Mouse (Mus musculus) layer of hippocampus, adult 9-10 months (tissue): ENCODE data around the gene Mcrip1.
"Not testable (repeated sequence)": the region's sequence is repeated elsewhere in the genome, so short reads cannot be mapped to it uniquely, and the experiment has no call there.

Experiments used
- DNase-seq: peaks from one replicate; pipeline ENCODE4 v3.0.0; 2022; ENCODE audit warnings: low spot score

Gene Mcrip1

DNA sequence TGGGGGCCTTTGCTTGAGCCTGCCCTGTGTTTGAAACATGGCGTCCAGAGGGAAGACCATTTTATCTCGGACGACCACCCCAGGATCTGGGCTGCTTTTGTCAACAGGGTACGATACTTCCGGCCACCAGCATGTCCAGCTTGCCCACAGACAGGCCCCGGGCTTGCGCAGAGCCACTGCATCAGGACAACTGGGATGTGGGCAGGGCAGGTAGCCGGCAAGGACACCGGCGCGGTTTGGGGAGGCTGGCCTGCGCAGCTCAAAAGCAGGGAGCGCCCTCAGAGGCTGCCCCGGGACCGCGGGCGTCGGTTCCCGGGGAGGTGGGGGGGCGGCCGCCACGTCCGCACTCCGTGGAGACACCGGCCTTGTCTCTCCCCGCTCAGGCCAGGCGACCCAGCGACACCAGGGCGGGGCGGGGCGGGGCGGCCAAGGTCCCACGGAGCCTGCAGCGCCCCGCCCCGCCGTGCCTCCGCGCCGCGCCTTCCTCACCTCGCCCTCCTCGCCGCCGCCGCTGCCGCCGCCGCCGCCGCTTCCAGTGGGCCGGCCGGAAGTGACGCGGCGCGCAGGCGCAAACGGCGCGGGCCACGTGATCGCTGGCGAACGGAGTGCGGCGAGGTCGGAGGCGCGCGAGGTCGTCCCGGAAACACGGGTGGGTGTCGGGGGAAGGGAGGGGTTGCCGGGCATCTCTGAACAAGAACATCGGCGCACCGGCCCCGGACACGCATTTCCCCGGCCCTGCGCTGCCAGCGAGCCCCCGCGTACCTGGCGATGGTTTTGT is at the start of gene Mcrip1:
Mcrip1 (minus strand) TSS at position 560 of the 778 bp plus-strand sequence.
- peak; percentile 64 for DNase-seq

DNA sequence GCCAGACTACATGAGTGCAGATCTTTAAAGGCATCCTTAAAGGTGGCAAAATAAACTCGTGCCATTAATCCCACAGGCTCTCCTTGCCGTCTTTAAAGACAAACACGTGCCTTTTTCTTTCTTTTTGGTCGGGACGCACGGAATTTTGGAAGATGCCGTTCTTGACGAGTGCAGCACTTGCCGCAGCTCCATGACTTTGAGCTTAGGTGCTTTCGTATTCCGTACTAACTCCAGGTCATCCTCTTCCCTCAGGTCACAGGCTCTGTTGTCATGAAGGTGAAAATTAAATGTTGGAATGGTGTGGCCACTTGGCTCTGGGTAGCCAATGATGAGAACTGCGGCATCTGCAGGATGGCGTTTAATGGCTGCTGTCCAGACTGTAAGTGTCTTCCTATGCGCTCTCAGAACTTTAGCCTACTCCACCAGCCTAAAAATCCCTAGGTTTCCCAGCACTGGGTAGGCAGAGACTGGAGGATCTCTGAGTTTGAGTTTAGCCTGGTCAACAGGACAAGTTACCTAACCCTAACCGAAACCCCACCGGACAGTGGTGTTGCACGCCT is 49.5 kb upstream of the Mcrip1 start:
- DNase-seq: no peak

DNA sequence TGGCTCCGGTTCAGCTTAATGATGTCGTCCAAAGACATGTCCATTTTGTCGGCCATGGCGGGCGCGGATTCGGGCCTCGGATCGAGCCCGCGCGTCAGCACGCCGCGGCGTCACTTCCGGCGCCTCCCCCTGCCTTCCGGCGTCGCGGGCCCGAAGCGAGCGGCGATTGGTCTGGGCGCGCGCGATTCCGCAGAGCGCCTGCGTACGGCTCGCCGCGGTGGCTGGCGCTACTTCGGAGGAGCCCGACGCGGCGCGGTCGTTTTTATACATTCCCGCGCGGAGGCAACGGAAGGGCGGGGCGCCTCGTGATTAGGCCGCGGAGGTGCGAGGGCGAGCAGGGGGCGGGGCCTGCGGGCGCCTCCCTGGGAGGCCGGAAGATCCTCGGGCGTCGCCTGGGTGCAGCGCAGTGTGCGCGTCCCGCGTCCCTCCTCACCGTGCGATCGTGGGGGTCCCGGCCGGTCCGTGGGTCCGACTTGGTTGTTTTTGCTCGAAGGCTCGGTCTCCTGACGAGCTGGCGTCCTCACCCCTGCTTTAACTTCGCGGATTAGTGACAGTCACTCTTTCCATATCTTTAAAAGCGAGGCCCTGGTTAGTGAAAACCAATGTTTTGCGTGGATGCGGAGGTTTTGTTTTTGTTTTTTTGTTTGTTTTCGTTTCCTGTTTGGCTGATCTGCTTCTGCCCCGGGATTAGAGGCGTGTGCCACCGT is 48.9 kb upstream of the Mcrip1 start, which contains the start of the genes Alyref and Anapc11:
Alyref (minus strand) TSS at position 83 of the 707 bp plus-strand sequence.
Anapc11 (plus strand) TSS at position 139 of the 707 bp plus-strand sequence.
- DNase-seq: peak; percentile 50

DNA sequence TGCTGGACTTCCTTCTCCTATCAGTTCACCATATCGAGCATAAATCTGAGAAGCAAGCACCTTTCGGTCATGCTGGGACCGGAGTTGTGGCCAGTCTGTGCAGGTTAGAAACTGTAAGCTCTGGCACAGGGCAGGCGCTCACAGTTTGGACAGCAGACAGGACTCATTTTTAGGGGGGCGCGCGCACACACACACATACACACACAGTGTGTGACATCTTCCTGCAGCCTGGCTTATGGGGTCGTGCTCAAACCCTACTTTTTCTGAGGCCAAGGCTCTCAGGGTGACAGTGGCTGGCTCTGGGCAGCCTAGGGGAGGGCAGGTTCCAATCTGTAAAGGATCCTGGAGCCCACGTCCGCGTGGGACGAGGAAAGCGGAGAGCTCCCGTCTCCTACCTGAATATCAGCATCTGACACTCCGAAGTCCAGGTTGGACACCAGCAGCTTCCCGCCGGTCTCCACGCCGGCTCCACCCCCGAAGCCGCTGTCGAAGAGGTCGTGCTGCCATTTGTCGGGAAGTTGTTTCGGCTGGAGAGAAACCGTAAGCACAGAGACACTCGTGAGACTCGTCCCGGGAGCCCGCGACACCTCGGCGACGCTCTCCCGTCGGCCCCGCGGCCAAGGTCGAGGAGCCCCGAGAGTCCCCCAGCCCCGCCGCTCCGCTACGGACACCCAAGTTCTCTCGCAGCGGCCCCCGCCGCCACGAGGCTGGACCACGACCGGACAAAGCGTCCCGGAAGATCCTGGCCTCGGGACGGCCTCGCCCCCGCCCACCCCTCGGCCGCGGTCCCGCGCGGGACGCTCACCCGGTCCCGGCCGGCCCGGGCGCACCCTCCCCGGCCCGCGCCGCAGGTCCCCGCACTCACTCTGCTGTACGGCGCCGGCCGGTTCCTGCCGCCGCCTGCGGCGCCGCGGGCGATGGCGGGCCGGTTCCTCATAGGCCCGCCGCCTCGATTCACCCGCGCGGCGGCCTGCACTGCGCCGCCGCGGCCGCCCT is 48.0 kb upstream of the Mcrip1 start:
- no peak for DNase-seq

DNA sequence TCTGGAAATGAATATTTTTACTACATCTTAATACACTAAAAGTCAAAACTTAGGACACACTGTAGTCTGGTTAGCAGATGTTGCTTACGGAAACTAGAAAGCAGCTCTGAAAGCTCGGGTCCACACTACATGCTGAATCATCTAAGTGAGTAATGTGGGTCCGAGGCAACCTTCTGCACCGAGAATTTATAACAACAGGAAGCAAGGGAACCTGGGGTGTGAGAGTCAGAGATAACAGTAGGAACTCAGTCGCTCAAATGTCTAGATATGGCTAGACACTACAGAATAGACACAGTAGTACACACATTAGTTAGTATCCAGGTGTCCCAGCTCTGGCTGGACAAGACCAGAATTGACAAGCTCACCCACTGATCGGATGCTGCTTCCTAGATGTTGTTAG is 39.0 kb upstream of the Mcrip1 start:
- no peak for DNase-seq

DNA sequence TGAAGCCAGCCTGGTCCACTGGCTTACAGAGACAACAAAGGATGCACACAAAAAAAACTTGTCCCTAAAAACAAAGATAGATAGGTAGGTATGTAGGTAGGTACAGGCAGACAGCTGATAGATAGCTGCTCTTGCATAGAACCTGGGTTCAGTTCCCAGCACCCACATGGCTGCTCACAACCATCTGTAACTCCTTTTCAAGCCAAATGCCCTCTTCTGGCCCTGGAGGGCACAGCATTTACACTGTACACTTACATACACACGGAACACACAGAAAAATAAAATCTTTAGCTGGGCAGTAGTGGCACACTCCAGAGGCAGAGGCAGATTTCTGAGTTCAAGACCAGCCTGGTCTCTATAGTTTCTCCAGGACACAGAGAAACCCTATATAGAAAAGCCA is 34.4 kb upstream of the Mcrip1 start:
- DNase-seq: no peak

DNA sequence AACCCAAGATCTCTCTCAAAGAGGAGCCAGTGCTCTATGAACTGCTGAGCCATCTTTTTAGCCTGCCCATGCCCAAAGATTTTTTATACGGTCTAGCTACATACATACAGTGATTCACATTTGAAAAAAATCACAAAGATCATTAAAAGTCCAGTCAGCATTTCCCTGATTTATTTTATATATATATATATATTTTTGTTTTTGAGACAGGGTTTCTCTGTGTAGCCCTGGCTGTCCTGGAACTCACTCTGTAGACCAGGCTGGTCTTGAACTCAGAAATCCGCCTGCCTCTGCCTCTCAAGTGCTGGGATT is 33.4 kb upstream of the Mcrip1 start:
- not testable (repeated sequence) for DNase-seq

DNA sequence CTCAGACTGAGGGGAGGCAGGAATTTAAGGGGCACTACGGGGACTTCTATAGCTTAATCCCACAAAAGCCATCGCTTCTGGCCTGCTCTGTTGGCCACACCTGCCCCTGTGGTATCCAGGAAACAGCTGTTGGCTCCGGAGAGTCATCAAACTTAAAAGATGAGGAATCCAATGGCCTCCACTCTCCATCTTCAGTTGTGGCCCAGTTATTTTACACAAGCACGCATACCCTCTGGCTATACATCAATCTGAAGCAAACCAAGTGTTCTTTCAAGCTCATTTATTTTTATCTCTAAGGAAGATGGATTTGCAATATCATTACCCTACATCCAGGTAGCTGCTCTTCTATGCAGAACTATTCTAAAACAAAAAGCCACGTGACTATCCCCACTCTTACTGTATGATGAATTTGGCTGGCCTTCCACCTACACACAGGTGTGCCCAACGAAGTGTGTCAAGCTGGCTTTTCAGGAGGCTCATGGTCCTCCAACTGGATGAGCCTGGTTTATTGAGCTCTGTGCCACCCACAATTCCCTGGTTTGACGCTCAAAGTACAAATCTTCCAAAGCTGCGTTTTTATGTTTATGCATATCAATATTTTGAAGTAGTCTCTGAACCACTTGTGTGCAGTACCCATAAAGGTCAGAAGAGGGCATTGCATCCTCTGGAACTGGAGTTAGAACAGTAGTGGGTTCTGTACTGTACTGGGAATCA is 32.9 kb upstream of the Mcrip1 start:
- DNase-seq: no peak

DNA sequence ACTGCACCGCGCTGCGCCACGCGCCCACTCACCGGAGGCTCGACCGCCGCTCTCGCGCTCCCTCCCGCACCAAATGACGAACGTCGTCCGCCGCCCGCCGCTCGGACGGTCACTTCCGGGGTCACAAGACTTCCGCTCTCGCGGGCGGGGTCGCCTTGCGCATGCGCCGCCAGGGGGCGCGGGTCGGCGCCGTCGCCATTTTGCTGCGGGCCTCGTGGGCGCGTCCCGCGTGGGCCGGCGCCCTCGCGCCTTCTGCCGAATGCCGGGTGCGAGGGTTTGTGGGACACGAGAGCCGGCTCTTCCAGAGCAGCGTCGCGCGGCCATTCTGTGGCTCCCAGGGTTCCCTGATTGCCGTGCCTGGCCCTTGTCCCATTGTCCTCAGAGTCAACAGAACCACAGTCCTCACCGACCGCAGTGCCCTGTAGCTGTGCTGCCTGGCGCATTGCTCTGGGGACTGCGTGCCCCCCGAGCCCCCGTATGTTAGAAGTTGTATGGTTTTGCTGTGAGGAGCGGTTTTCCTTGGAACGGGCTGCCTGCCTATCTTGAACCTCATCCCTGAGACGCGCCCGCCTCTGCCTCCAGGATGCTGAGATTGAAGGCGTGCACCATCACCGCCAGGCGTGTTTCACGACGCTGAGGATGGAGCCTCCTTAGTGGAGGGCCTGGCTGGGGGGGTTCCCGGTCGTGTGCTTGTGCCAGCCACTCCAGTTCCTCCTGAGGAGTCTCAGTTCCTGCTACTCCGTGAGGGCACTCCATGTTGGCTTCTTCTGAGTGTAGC is 32.2 kb upstream of the Mcrip1 start, which contains the start of gene Arhgdia:
Arhgdia (minus strand) TSS at position 135 of the 778 bp plus-strand sequence.
- peak; percentile 63 for DNase-seq

DNA sequence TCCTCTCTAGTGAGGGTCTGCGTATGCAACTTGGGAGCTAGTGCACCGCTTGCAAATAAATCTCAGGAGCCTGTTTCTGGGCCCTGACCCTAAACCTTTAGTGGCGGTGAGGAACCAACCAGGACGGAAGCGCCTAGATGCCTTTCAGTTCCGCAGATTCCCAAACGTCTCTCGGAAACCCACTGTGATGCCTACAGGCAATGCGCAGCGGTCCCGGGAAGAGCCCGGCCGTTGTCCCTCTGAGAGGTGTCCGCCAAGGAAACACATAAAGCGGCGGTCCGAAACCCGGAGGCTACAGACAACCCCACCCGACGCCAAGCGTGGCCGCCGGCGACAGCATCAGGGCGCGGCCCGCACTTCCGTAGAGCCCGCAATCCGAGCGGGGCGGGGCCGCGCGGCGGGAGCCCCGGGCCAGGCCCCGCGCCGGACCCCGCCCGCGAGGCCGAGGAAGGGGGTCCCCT is 31.4 kb upstream of the Mcrip1 start:
- no peak for DNase-seq

DNA sequence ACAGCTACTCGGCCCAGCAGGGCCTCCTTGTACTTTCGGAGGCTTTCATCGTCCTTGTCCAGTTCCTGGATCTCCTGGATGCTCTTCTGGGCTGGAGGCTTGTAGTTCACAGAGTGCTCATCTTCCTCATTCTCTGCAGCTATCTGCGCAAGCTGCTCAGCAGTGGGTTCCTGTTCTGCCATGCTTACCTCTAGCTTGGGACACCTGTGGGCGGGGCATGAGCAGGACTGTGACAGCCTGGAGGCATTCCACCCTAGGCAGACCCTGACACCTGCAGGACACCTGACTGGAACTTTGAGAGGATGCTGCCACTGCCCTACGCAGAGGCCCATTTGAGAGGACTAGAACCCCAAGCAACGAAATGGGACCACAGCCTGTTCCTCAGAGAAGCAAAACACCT is 30.7 kb upstream of the Mcrip1 start:
- DNase-seq: no peak

DNA sequence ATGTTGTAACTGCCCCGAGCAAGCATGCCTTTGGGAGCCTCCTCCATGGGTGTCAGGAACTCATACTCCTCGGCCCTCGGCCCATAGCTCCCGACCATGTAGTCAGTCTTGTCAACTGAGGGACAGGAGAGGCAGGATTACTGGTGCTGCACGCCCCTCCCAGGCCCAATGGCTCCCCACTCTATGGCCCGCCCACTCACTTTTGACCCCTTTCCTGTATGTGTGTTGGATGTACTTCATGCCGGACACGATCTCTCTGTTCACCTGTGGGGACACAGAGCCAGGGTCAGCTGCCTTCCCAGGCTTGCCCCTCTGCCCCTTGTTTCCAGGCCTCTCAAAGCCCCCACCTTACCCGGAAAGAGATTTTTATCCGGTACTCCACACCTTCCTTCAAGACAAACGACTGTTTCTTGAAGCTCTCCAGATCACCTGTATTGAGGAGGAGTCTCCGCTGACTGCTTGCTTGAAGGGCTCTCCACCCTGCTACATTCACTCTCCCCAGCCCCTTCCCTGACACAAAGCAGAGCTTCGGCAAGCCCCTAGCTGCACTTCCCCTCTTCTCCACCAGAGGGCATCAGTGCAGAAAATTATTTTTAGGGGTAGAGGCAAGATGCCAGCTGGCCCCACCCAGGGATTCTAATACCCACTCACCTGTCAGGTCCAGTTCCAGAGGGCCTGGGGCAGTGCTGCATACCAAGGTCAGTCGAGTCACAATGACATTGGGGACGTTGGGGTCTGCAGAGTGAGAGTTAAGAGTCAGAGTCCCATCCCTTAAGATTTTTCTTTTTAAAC is 30.0 kb upstream of the Mcrip1 start:
- DNase-seq: no peak

DNA sequence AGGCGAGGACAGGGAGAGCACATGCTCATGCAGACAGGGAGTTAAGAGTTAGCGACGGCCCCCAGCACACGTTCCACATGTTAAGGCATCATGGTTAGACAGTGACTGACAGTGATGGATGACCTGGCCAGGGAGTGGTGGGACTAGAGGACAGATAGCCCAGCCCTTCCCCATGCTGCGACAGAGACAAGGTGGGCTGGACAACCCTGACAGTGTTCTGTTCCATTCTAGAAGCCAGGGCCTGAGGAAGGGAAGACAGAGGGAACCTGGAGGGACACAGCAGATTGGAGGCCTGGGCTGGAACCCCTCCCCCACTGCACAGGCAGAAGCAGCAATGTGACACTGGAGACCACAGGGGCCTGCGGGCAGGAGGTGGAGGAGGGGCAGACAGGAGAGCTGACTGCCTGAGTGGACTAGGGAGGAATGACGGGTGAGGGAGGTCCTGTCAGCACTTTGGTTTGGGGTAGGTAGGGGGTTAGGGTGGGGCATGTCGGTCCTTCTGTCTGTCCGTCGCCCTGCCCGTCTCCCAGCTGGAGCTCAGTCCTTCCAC is 29.2 kb upstream of the Mcrip1 start:
- DNase-seq: no peak

DNA sequence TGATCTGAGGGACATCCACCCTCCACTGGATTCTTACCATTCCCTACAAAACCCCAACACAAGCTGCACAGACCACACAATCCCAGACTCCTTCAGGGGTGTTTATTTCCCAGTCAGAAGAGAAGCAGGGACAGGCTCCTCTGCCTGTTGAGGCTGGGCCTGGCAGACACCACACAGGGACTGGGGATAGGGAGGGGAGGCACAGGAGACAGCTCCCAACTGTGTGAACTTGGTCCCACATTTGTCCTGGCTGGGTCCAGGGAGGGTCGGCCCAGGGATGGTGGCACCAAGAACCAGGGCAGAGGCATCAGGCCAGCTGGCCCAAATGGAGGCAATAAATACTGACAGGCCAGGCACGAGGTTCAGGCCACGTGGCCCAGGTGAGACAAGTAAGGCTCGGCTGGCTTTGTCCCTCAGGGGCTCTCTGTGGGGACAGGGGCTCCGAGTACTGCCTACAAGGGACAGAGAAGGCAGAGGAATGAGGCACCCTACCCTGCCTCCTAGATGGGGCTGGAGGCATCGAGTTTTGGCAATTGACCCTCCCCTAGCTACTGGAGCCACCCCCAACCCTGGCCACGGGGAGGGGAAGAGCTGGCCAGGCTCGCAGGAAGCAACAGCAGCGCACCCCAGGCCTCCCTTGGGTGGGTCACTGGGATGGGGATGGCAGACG is 28.6 kb upstream of the Mcrip1 start:
- no peak for DNase-seq

DNA sequence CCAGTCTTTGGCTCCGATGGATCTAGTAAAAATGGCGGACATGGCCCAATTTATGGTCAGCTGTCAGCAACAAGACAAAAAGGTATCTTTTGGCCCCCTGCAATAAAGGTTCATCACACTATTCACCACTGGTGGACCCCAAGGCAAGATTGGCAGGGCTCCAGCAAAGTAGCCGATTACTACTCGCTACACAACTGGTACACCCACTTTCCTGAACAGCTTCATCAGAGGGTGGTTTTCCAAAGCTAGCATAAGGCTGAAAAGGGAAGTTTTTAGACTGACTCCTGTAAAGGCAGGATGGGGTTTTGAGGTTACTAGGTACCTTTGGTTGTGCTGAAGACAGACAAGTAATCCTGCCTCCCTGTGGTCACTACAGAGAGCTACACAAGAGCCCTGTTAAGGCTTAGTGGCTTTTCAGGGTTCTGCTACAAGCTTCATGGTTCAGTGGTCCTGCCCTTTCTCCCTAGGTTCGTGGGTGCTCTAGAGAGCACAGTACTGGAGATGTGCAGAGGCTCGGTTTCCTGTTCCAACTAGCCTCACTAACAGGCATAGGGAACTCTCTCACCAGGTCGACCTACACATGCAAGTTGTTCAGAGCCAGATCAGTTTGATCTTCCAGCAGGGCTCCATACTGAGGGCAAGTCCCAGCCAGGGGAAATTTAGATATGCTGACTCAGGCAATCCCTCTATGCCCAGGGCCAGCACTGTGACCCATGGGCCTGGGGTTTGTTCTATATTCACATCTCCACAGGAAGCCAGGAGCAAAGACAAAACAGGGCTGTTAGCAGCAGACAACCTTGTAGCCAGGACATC is 27.9 kb upstream of the Mcrip1 start:
- DNase-seq: no peak

DNA sequence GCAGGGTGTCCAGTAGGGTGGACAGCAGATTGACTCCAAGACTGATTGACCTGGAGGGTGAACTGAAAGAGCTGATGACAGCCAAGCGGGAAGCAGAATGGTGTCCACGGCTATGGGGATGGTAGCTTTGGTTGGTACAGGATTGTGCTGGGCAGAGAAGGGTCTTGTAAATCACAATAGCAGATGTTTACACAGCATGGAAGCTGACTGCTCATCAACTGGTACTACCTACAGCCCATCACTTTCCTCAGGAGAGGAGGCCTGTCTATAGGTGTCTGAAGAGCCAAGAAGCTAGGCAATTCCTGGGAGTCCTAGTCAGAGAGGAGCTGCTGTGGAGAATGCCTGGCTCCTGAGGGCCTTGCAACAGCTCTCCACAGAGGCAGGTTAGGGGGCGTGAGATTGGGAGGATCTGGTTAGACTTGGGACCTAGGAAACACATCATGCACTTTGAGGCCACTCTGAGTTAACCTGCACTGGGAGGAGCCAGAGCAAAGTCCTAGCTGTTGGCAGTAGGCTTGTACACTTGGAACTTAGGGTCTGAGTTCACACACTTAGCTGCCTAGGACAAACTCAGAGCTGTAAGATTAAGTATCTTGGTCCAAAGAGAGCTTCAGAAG is 26.9 kb upstream of the Mcrip1 start:
- DNase-seq: no peak

DNA sequence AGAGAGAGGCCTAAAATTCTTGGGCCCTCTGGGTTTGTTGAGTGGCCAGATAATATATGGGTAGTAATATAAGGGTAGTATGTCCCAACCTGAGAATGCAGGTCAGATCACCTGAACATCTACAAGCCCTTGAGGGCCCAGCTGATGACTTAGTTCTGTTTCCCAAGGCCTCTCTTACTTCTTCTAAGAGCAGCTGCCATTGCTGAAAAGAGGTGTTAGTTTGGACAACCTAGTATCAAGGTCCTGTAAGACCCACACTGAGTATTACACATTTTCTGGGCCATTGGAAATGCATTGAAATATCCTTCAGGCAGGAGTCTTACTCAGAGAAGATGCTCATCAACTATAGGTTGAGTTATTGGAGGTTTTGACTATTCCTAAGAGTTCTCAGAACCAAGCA is 26.4 kb upstream of the Mcrip1 start:
- DNase-seq: no peak
